Mouse (Mus musculus) limb, embryonic 11.5 days (tissue): ENCODE measurements around the gene Mrpl41. TPM values are rescaled to one million over a fixed set of nuclear protein-coding genes. Genes with fewer than 3 reads are reported as not detected.
"Not testable (repeated sequence)": the region's sequence is repeated elsewhere in the genome, so short reads cannot be mapped to it uniquely, and the experiment has no call there.

Experiments
- ATAC-seq: fragments of 200-750 bp; cut with Nextera tagmentation; 2 replicates; pipeline ENCODE4 v1.8.0; 2017; ENCODE audit warnings: low read depth; ENCODE audit not compliant: insufficient number of reproducible peaks, low FRiP score, low TSS enrichment
- DNase-seq: peaks from one replicate; pipeline ENCODE4 v3.0.0-alpha.2; 2015; ENCODE audit warnings: low spot score
- H3K27ac ChIP-seq: fragments of 300-500 bp; sonication (generic); replicated peaks from 2 replicates; pipeline ENCODE4 v1.5.1; 2014; ENCODE audit warnings: low read depth, mild to moderate bottlenecking, low read length
- H3K27me3 ChIP-seq: fragments of 300-500 bp; sonication (generic); 2 replicates; pipeline ENCODE4 v1.6.1; 2014; ENCODE audit warnings: mild to moderate bottlenecking, low read length, mixed read lengths; ENCODE audit not compliant: control insufficient read depth, insufficient read depth
- H3K36me3 ChIP-seq: fragments of 300-500 bp; sonication (generic); 2 replicates; pipeline ENCODE4 v1.6.1; 2014; ENCODE audit warnings: mild to moderate bottlenecking, low read length, moderate library complexity, mixed read lengths; ENCODE audit not compliant: control insufficient read depth, insufficient read depth
- H3K4me1 ChIP-seq: fragments of 300-500 bp; sonication (generic); 2 replicates; pipeline ENCODE4 v1.6.1; 2014; ENCODE audit warnings: low read length, mixed read lengths; ENCODE audit not compliant: control insufficient read depth, insufficient read depth
- H3K4me2 ChIP-seq: fragments of 300-500 bp; sonication (generic); 2 replicates; pipeline ENCODE4 v1.6.1; 2014; ENCODE audit warnings: low read depth, mild to moderate bottlenecking, moderate library complexity; ENCODE audit not compliant: severe bottlenecking
- H3K4me3 ChIP-seq: fragments of 300-500 bp; sonication (generic); 2 replicates; pipeline ENCODE4 v1.5.1; 2014; ENCODE audit warnings: low read depth, low read length
- H3K9ac ChIP-seq: fragments of 300-500 bp; sonication (generic); 2 replicates; pipeline ENCODE4 v1.6.1; 2014; ENCODE audit warnings: mild to moderate bottlenecking, low read length
- H3K9me3 ChIP-seq: fragments of 300-500 bp; sonication (generic); 2 replicates; pipeline ENCODE4 v1.6.1; 2016; ENCODE audit warnings: low read length; ENCODE audit not compliant: control insufficient read depth
- WGBS: fragments of 180-500 bp; shearing (Covaris S2); extraction: QIAGEN DNeasy Blood & Tissue Kit; methylation state at CpG from one replicate; pipeline ENCODE4 v1.1.7; 2014; 5-methylcytosine and 5-hydroxymethylcytosine counted together
- polyA plus RNA-seq: library from polyadenylated mRNA; unstranded; fragments of >200 nt; fragmentation: Nextera tagmentation; extraction: Ambion mirVana; gene quantifications from 2 replicates; pipeline ENCODE4 v1.2.1, GENCODE M21; 2014

The Mrpl41 gene
- polyA plus RNA-seq, 1 experiment from 2014 or later, result 132 TPM

GRCm38 (mm10) chr2:24950189-24950535 lies 24.7 kb downstream of the Mrpl41 start:
- Histone ChIP-seq H3K36me3 (peaks cover 17% of the 10 kb centered on the region), H3K27ac (no peak overlapping the region; the same call in 1 of the 2 replicates), H3K9ac (peak overlapping the region; percentile 87), H3K4me2 (peak overlapping the region; percentile 78), H3K4me3 (peak overlapping the region; percentile 97), H3K27me3 (no peaks in the 10 kb centered on the region), H3K9me3 (no peaks in the 10 kb centered on the region), H3K4me1 (no peaks in the 10 kb centered on the region)
- 0% methylated on average over 31 of the region's 31 CpGs for WGBS
- DNase-seq (peak; percentile 29), ATAC-seq (no peak)

DNA sequence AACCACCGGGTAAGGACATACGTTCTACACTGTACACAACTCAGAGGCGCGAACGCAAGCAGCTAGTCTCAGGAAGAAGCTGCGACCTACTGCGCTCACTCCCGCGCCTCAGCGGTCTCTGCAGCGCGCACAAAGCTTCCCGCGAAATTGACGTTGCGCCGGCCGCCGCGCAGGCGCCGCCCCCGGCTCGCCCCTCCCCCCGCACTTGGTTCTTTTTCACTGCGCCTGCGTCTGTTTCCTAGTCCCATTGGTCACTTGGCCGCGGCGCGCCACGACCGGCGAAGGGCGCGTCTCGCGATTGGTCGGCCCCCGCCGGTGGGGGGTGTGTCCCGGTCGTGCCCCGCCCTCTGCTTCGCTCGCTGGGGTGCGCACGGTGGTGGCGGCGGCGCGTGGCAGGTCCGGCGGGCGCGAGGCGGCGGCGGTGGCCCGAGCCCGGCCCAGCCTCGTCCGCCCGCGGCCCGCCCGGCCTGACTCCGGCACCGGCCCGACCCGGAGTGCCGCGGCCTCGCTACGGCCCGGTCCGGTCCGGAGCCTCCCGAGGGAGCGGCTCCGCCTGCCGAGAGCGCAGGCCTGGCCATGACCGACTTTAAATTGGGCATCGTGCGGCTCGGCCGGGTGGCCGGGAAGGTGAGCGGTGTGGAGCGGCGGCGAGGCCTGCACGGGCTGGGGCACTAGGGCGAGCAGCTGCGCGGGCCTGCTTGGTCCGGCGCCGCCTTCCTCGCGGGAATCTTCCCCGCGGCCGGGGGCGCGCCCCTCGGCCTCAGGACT lies 25.3 kb downstream of the Mrpl41 start, which contains the start of gene Zmynd19:
Gene Zmynd19, plus strand, starts transcription at position 372 of the 768 bp plus-strand sequence.
- H3K9me3 ChIP-seq, result no peaks in the 10 kb centered on the region
- peak within 1 kb of the TSS; percentile 87 for H3K9ac ChIP-seq
- peak; percentile 97 for ATAC-seq
- H3K4me3 ChIP-seq, result peak within 1 kb of the TSS; percentile 97
- H3K27me3 ChIP-seq, result no peaks in the 10 kb centered on the region
- peak within 1 kb of the TSS; percentile 78 for H3K4me2 ChIP-seq
- peak within 1 kb of the TSS; percentile 47; the same call in 1 of the 2 replicates for H3K27ac ChIP-seq
- DNase-seq, result peak; percentile 97
- H3K4me1 ChIP-seq, result no peaks in the 10 kb centered on the region
- under 1% methylated on average over 92 of the region's 108 CpGs for WGBS
- H3K36me3 ChIP-seq, result peaks cover 13% of the 10 kb centered on the region

- not testable (repeated sequence) for H3K9ac ChIP-seq, H3K4me1 ChIP-seq, H3K9me3 ChIP-seq, H3K36me3 ChIP-seq, ATAC-seq, H3K4me2 ChIP-seq, DNase-seq, H3K4me3 ChIP-seq, H3K27ac ChIP-seq, H3K27me3 ChIP-seq
- WGBS, result 48% methylated on average over 2 of the region's 2 CpGs
Measured at GRCm38 (mm10) chr2:24944304-24944703, 30.6 kb downstream of the Mrpl41 start.

DNA sequence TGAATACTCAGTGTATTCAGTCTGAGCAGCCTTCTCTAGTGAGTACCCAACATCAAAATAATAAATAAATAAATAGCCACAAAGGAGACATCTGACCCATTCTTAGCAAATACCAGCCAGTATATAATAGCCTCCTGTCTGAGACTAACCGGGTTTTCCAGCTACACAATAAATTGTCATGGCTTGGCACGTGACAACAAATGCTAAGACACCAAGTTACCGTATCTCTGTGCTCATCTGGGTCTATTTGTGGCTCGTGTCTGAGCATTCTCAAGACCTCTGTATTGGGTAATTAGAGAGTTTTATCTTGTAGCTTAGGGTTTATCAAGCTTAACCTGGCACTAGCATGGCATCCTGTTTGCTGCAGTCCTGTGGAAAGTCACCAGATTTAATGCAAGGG lies 32.8 kb downstream of the Mrpl41 start:
- no peak overlapping the region for H3K27ac ChIP-seq
- ATAC-seq (no peak), DNase-seq (no peak)
- WGBS, result 83% methylated on average over 4 of the region's 4 CpGs
- no peaks in the 10 kb centered on the region for H3K27me3 ChIP-seq
- no peaks in the 10 kb centered on the region for H3K36me3 ChIP-seq
- no peaks in the 10 kb centered on the region for H3K4me1 ChIP-seq
- no peak overlapping the region for H3K9ac ChIP-seq
- H3K9me3 ChIP-seq, result no peaks in the 10 kb centered on the region
- no peak overlapping the region for H3K4me3 ChIP-seq
- H3K4me2 ChIP-seq, result no peak overlapping the region

DNA sequence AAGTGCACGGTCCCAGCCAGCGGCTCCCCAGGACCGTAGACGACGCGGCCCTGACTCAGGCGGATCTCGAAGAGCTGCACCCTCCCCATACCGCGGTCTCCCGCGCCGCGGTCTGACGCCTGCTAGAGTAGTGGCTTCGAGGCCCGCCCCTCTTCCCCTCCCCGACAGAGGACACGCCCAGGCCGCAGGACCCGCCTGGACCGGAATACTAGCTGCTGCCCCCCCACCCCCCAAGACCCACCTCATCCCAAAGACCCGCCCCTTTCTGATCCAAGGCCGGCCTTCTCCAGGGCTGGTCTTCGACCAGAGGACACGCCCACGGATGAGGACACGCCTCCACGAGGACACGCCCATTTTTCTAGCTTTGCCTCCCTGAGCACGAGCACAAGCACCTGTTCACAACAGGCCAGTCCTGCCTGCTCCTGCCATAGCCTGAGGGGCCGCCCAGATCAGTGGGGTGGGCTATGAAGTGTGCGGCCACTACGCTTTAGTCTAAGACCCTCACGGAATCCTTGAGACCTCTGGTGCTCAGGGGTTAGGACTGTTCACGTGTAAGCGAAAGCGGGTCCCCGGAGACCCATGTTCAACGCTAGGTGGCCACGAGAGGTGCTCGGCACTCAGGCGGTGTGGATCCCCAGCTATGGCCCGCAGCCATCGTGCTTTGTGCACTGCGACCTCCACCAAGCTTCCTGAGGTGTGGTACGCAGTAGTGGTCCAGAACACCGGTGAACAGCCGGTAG lies 39.7 kb downstream of the Mrpl41 start, which contains the start of gene Arrdc1:
Gene Arrdc1, minus strand, starts transcription at position 196 of the 740 bp plus-strand sequence.
- peak within 1 kb of the TSS; percentile 62 for H3K9ac ChIP-seq
- DNase-seq, result peak; percentile 91
- no peaks in the 10 kb centered on the region for H3K9me3 ChIP-seq
- H3K27ac ChIP-seq, result no peak within 1 kb of the TSS
- peaks cover 2% of the 10 kb centered on the region; the same call in 1 of the 2 replicates for H3K4me1 ChIP-seq
- peaks cover 3% of the 10 kb centered on the region; the same call in 1 of the 2 replicates for H3K27me3 ChIP-seq
- no peaks in the 10 kb centered on the region for H3K36me3 ChIP-seq
- peak within 1 kb of the TSS; percentile 96 for H3K4me2 ChIP-seq
- H3K4me3 ChIP-seq, result peak within 1 kb of the TSS; percentile 56
- peak; percentile 95 for ATAC-seq
- WGBS, result under 1% methylated on average over 48 of the region's 49 CpGs

DNA sequence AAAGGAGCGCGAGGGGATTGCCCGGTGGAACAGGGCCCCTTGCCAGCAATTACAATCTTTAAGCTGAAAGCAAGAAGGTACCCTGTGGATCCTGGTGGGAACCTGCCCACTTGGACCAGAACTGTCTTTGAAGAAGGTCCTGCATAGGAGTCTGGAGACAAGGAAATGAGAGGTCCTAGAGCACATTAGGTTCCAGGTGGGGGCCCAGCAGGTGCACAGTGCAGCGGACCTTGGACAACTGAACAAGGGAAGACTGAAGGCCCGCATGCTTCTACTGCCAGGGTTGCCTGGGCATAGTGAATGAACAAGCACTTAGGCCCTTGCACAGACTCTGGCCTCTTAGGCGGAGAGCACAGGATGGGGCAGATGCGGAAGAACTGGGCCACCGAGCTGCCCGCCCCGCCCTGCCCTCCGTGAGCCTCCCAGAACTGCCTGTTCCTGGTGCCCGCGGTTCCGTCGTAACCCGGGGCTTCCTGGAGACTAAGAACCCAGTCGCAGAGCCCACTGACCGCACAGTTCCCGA lies 40.4 kb downstream of the Mrpl41 start:
- ATAC-seq, result peak; percentile 7; the same call in 1 of the 2 replicates
- 6% methylated on average over 18 of the region's 19 CpGs for WGBS

DNA sequence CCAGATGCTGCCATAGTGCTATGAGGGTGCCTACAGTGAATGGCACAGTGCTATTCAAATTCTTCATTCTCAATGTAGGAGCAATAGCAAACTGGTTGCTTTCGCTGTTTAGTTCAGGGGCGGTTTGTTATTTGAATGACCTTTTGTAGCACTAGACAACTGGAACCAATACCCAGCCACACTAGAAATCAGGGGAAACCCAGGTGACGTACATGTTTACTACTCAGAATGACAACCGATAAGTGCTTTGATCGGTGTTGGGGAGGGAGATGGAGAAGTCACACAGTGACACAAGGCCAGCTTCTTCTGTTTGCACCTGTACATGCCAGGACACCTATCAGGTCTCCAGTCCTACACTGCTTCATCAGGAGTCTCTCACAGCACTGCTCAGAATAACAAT lies 45.3 kb downstream of the Mrpl41 start:
- Histone ChIP-seq H3K4me2 (no peak overlapping the region), H3K36me3 (no peaks in the 10 kb centered on the region), H3K9ac (no peak overlapping the region), H3K9me3 (no peaks in the 10 kb centered on the region), H3K27ac (no peak overlapping the region), H3K27me3 (peaks cover 3% of the 10 kb centered on the region; the same call in 1 of the 2 replicates), H3K4me1 (peaks cover 2% of the 10 kb centered on the region; the same call in 1 of the 2 replicates), H3K4me3 (no peak overlapping the region)
- WGBS, result 91% methylated on average over 5 of the region's 5 CpGs
- DNase-seq (no peak), ATAC-seq (no peak)

More for the DNA sequence above, 40.4 kb downstream of the Mrpl41 start:
- Histone ChIP-seq H3K36me3 (no peaks in the 10 kb centered on the region), H3K9ac (peak overlapping the region; percentile 62), H3K27ac (no peak overlapping the region), H3K4me3 (peak overlapping the region; percentile 56), H3K4me2 (peak overlapping the region; percentile 96), H3K4me1 (peaks cover 2% of the 10 kb centered on the region; the same call in 1 of the 2 replicates), H3K27me3 (peaks cover 3% of the 10 kb centered on the region; the same call in 1 of the 2 replicates), H3K9me3 (no peaks in the 10 kb centered on the region)
- DNase-seq, result no peak

DNA sequence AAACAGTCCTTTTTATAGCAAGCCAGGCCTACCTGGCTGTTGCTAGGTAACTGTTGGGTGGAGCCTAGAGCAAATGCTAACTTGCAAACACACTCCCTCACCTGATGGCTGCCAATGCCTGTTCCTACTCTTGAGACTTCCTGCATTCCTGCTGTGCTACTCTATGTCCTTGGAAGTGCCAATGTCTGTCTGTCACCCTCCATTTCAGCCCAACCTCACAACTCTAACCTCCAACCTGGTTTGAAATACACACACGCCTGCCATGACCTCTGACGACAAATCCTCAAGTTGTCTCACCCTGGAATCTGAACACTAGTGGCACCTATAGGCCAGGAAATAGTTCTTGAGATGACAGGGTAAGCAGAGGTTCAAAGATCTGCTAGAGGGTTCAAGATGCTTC lies 45.8 kb downstream of the Mrpl41 start:
- 45% methylated on average over 2 of the region's 2 CpGs for WGBS
- H3K9me3 ChIP-seq, result no peaks in the 10 kb centered on the region
- no peak for DNase-seq

More for the DNA sequence above, 45.8 kb downstream of the Mrpl41 start:
- Histone ChIP-seq H3K27ac (no peak overlapping the region), H3K27me3 (no peaks in the 10 kb centered on the region; the same call in 1 of the 2 replicates), H3K4me1 (no peaks in the 10 kb centered on the region; the same call in 1 of the 2 replicates), H3K4me2 (no peak overlapping the region), H3K4me3 (no peak overlapping the region), H3K9ac (no peak overlapping the region), H3K36me3 (no peaks in the 10 kb centered on the region)
- ATAC-seq, result no peak
